Mouse (Mus musculus) left cerebral cortex, postnatal 4 days (tissue): ENCODE measurements around the gene Ppm1g. TPM values are rescaled to one million over a fixed set of nuclear protein-coding genes. Genes with fewer than 3 reads are reported as not detected.
A peak's percentile ranks its signal among the peaks of the same experiment; 100 is the strongest.

ENCODE experiments used
- DNase-seq: peaks from one replicate; pipeline ENCODE4 v3.0.0-alpha.2; 2022
- intact Hi-C: fragments of 180-260 bp; cut with DNase I; formaldehyde crosslinking; loops from one replicate; pipeline ENCODE4 v1.15.1; 2025
- total RNA-seq, 2 experiments: library from RNA; stranded (reverse); gene quantifications; 2 replicates each; pipeline ENCODE4 v1.2.3; 2021

The Ppm1g gene
- total RNA-seq, 2 experiments from 2014 or later: 144 to 146 TPM

- DNase-seq: no peak
- intact Hi-C loops: no loop called here
These were observed 26.7 kb downstream of the Ppm1g start for GRCm38 (mm10) chr5:31193631-31194281.

GRCm38 (mm10) chr5:31192939-31193630, 27.4 kb downstream of the Ppm1g start, which contains the start of the genes Snx17 and Eif2b4:
Gene Snx17, plus strand, starts transcription at chr5:31193227.
Gene Eif2b4, minus strand, starts transcription at chr5:31193430.
- intact Hi-C loops: no loop called here
- peak; percentile 98 for DNase-seq

- intact Hi-C loops: no loop called here
- DNase-seq: no peak
These were observed 28.2 kb downstream of the Ppm1g start for GRCm38 (mm10) chr5:31192045-31192938.

GRCm38 (mm10) chr5:31190201-31190600, 30.3 kb downstream of the Ppm1g start:
- intact Hi-C loops: no loop called here
- DNase-seq: no peak

- intact Hi-C loops: no loop called here
- DNase-seq: no peak
These were observed 32.2 kb downstream of the Ppm1g start for GRCm38 (mm10) chr5:31188223-31188840.

- no peak for DNase-seq
- intact Hi-C loops: no loop called here
These were observed 36.8 kb downstream of the Ppm1g start for GRCm38 (mm10) chr5:31183678-31184077.

GRCm38 (mm10) chr5:31181183-31181770, 39.2 kb downstream of the Ppm1g start:
- intact Hi-C loops: no loop called here

GRCm38 (mm10) chr5:31179766-31180630, 40.5 kb downstream of the Ppm1g start, which contains the start of the genes Gm29609 and Gtf3c2:
Gene Gm29609, minus strand, starts transcription at chr5:31179911.
Gene Gtf3c2, minus strand, starts transcription at chr5:31180144.
- DNase-seq: peak; percentile 96
- intact Hi-C loops: no loop called here

More at GRCm38 (mm10) chr5:31181183-31181770, 39.2 kb downstream of the Ppm1g start:
- DNase-seq: no peak

GRCm38 (mm10) chr5:31179301-31179765, 41.2 kb downstream of the Ppm1g start:
- intact Hi-C loops: no loop called here
- peak; percentile 42 for DNase-seq

- intact Hi-C loops: no loop called here
These were observed 51.9 kb downstream of the Ppm1g start for GRCm38 (mm10) chr5:31168630-31169029.

GRCm38 (mm10) chr5:31164878-31165277, 55.6 kb downstream of the Ppm1g start:
- DNase-seq: no peak

More at GRCm38 (mm10) chr5:31168630-31169029, 51.9 kb downstream of the Ppm1g start:
- no peak for DNase-seq

GRCm38 (mm10) chr5:31162462-31162861, 58.0 kb downstream of the Ppm1g start:
- no peak for DNase-seq
- intact Hi-C loops: no loop called here

More at GRCm38 (mm10) chr5:31164878-31165277, 55.6 kb downstream of the Ppm1g start:
- intact Hi-C loops: no loop called here

GRCm38 (mm10) chr5:31154152-31154553, 66.3 kb downstream of the Ppm1g start, which contains the start of gene Mpv17:
Gene Mpv17, minus strand, starts transcription at chr5:31154251.
- intact Hi-C loops: no loop called here
- DNase-seq: peak; percentile 83

- no peak for DNase-seq
- intact Hi-C loops: no loop called here
These were observed 66.9 kb downstream of the Ppm1g start for GRCm38 (mm10) chr5:31153516-31154151.
